Mouse (Mus musculus): ENCODE data around the gene Dgcr8.

DNA sequence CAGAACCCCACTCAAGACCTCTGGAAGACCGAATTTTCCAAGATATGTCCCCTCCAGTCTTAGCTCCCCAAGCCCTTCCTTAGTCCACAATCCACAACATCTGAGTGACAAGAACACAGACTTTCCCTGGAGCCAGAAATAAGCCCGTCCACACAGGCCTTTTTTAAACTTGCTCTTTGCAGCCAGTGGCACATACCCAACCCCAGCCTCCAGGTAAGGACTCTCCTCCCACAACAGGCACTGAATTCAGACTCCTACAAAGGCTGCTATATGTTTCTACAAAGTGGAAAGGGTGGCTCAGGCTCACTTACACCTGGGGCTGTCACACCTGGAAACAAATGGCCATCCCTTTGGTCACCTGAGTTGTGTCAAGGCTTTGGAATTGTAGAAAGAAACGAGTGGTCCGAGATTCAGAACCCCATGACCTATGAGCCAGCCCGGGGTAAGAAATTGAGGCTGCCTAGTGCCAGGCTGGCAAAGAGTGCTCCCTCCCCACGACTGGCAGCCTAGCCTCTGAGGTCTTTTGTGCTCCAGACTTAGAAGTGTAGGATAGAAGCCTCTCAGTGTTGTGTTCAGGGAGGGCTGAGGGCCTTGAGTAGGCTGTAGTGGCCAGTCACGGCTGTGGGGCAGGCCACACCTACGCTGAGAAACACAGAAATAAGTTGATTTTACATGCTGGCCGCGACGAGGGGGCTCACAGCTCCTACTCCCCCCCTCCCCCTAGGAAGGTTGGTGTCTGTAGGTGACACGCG, 55.0 kb downstream of the Dgcr8 start:
- TF ChIP-seq CTCF (IDR thresholded peaks at IDR 0.05; ENCODE audit: control insufficient read depth, insufficient read depth, low read length) (no peak), POLR2A (IDR thresholded peaks at IDR 0.05; ENCODE audit: borderline replicate concordance, control insufficient read depth, low read depth, low read length) (no peak)
